Mouse (Mus musculus) 416B (cell line): Measurements from ENCODE around the gene Fdx1l.
"Not testable (repeated sequence)": the region's sequence is repeated elsewhere in the genome, so short reads cannot be mapped to it uniquely, and the experiment has no call there.

ENCODE experiments used
- DNase-seq: peaks from one replicate; pipeline ENCODE4 v3.0.0; 2011; ENCODE audit warnings: low read depth

Fdx1l gene

GRCm38 (mm10) chr9:21072641-21073040, 773 bp downstream of the Fdx1l start:
- DNase-seq: peak; percentile 44

DNA sequence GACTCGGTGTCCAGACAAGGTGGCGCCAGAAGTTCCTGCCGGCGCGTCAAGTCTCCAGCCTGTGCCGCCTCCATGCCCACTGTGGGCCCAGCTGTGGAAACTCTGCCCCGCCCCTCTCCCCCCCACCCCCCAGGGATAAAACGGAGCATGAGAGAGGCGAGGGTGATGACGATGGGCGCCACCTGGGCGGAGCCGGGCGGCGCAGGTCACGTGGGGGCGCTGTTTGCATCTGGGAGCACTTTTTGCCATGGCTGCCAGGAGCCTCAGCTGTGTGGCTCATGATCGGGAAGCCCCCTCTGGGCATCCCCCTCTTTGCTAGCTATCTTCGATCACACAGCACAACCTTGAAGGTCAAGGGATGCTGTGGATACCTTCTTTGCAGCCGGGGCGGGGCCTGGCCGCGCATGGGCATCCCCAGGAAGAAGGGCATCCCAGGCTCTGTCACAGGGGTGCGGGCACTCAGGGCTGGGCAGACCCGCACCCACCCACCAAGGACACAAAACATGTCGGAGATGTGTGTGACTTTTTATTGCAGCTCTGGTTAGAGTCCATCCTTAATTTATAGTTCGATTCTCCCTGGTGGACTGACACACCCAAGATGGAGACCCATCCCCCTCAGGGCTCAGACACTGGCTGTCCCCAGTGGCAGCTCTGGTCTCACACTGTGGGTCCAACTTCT, 6.3 kb downstream of the Fdx1l start, which contains the start of gene Zglp1:
Zglp1 (minus strand) TSS at position 88 of the 679 bp plus-strand sequence.
- DNase-seq: no peak

DNA sequence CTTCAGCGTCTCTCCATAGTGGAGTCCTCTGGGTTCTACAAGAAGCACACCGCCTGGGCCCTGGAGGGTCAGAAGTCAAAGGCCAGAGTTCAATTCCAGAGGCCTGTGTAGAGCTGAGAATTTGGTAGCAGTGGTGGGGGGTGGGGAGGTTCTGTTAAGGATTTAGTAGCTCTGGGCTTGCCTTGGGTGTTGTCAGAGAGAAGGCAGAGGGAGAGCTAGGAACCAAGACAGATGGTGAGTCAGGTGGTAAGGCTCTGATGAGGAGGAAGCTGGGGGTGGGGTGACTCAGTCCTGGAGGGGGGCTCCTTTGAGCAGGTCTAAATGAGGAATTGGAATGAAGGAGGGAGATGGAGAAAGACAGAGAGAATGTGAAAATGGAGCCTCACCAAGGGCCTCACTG, 10.5 kb downstream of the Fdx1l start:
- no peak for DNase-seq

GRCm38 (mm10) chr9:21051578-21051977, 21.8 kb downstream of the Fdx1l start:
- no peak for DNase-seq

- DNase-seq: no peak
These were observed 28.2 kb downstream of the Fdx1l start for GRCm38 (mm10) chr9:21045235-21045634.

GRCm38 (mm10) chr9:21044785-21045184, 28.6 kb downstream of the Fdx1l start:
- not testable (repeated sequence) for DNase-seq

GRCm38 (mm10) chr9:21043563-21043962, 29.9 kb downstream of the Fdx1l start:
- DNase-seq: no peak

DNA sequence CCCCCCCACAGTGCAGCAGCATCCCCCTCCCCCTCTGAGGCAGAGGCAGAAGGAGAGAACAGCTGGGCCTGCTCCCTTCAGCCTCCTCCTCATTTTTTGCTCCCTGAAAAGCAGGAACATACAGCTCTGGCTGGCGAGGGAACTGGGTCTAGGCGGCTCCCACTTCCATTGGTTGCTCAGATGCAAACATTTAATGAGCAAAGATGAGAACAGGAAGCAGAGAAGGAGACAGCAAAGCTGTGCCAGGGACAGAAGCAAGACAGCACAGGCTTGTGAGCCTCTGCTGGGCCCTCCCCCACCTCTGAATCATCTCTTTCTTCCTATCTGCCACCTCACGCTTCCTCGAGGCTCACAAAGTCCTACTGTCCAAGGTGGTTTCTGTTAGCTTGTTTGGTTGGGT, 32.1 kb downstream of the Fdx1l start:
- peak; percentile 74 for DNase-seq

DNA sequence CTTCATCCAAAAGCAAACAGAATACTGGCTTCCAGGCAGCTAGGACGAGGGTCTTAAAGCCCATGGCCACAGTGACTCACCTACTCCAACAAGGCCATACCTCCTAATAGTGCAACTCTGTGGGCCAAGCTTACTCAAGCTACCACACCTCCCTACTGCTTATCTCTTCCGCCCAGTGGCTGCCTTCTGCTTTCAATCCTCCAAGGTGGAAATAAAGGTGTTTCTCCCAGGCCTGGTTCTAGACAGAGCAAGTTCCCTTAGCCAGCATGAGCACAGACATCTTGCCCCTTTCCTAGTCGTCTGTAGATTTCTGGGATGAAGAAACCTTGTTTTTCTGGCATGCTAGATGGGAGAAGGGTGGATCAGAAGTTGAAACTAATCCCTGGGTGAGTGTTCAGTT, 33.6 kb downstream of the Fdx1l start:
- DNase-seq: peak; percentile 19

DNA sequence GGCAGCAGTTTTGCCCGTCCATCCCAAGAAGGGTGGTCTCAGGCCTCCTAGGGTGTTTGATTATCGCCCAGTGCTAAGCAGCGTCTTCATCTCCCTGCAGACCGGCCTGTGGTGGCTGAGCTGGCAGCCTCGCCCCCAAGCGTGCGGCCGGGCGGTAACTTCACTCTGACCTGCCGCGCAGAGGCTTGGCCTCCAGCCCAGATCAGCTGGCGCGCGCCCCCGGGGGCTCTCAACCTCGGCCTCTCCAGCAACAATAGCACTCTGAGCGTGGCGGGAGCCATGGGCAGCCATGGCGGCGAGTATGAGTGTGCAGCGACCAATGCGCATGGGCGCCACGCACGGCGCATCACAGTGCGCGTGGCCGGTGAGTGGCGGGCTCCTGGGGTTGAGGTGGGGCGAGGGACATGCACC, 35.9 kb downstream of the Fdx1l start:
- DNase-seq: no peak

DNA sequence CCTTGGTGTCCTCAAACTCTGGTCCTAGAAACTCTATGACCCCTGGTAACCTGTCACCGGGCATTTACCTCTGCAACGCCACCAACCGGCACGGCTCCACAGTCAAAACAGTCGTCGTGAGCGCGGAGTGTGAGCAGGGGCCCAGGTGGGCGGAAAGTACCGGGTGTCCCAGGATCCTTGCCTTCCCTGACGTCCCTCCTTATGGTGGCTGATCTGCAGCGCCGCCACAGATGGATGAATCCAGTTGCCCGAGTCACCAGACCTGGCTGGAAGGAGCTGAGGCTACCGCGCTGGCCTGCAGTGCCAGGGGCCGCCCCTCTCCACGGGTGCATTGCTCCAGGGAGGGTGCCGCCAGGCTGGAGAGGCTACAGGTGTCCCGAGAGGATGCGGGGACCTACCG, 36.7 kb downstream of the Fdx1l start:
- DNase-seq: no peak

DNA sequence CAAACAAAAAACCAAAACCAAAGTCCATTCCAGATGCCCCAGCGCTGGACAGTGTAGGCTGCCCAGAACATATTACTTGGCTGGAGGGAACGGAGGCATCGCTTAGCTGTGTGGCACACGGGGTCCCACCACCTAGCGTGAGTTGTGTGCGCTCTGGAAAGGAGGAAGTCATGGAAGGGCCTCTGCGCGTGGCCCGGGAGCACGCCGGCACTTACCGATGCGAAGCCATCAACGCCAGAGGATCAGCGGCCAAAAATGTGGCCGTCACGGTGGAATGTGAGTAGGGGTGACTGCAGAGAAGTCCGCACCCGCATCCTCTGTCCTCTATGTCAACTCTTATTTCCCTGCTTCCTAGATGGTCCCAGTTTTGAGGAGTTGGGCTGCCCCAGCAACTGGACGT, 37.3 kb downstream of the Fdx1l start:
- DNase-seq: no peak

DNA sequence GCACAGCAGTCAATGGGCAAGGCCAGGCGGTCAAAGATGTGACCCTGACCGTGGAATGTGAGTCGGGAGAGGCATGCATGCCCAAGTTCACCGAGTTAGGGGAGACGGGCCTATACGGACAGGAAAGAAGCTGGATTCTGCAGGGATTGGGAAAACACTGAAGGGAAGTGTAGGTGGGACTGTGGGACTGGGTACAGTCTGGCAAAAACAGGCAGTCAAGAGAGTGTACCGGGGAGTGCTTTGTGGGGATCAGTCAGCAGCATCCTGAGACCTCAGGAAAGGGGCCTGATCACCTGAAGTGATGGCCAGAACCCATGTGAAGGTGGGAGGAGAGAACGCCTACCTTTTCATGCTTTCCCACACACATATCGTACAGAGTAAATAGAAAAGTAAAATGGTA, 37.8 kb downstream of the Fdx1l start:
- no peak for DNase-seq

DNA sequence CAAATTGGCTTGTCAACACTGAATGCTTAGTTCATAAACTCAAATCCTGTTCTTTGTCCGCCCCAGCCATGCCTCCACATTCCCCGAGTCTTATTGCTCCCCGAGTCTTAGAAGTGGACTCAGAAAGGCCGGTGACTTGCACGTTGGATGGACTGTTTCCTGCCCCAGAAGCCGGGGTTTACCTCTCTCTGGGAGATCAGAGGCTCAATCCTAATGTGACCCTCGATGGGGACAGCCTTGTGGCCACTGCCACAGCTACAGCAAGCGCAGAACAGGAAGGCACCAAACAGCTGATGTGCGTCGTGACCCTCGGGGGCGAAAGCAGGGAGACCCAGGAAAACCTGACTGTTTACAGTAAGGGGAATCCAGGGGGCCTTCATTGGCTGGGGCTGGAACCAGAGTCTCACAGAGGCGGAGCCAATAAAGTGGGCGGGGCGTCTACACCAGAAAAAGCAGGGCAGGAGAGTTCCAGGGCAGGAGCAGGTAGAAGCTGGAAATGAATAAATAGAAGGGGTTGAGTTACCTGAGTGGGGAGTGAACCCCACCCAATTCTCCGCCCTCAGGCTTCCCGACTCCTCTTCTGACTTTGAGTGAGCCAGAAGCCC, 38.8 kb downstream of the Fdx1l start:
- DNase-seq: no peak

DNA sequence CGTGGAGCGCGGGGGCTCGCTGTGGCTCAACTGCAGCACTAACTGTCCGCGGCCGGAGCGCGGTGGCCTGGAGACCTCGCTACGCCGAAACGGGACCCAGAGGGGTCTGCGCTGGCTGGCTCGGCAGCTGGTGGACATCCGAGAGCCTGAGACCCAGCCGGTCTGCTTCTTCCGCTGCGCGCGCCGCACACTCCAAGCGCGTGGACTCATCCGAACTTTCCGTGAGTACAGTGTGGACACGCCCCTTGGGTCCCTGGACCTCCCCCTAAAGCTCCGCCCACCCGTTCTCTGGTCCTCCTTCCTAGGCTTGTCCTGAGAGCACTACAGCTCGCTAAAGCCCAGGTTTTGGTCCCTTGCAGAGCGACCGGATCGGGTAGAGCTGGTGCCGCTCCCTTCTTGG, 40.3 kb downstream of the Fdx1l start:
- peak; percentile 89 for DNase-seq

GRCm38 (mm10) chr9:21032491-21032890, 40.9 kb downstream of the Fdx1l start:
- DNase-seq: no peak

- DNase-seq: no peak
These were observed 41.5 kb downstream of the Fdx1l start, which contains the start of gene Icam5 for GRCm38 (mm10) chr9:21031896-21032351. Gene Icam5 (plus strand): TSS chr9:21032073.

GRCm38 (mm10) chr9:21031251-21031895, 42.0 kb downstream of the Fdx1l start:
- DNase-seq: peak; percentile 86

GRCm38 (mm10) chr9:21030781-21031250, 42.6 kb downstream of the Fdx1l start:
- DNase-seq: peak; percentile 99

- no peak for DNase-seq
These were observed 43.3 kb downstream of the Fdx1l start for GRCm38 (mm10) chr9:21030055-21030600.

DNA sequence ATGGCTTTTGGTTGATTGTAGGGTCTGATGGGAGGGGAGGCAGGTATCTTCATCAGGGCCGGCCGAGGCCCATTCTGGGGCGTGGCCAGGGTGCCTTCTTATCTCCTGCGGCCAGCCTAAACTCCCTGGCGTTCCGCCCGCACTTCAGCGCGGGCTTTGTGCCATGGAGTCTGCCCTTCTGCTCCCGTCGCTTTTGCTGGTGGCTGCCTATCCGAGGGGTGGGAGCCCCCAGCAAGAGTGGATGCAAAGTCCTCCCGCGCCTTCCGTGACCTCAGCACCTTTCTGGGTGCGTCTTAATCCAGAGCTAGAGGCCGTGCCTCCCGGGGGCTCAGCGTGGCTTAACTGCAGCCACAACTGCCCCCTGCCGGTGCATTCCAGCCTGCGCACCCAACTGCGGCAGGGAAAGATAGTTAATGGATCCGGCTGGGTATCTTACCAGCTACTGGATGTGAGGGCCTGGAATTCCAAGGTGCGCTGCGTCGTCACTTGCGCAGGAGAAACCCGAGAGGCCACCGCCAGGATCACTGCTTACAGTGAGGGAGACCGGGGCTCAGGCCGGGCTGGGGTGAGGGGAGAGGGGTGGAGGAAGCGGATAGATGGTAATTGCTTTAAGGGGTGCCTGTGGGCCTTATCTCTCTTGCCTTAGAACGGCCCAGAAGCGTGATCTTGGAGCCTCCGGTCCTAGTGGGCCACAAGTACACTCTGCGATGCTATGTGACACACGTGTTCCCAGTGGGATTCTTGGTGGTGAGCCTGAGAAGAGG, 43.9 kb downstream of the Fdx1l start, which contains the start of gene Icam4:
Icam4 (plus strand) TSS at position 83 of the 764 bp plus-strand sequence.
- DNase-seq: peak; percentile 88
